Mouse (Mus musculus) lung, embryonic 16.5 days (tissue): Measurements from ENCODE around the gene Usp54. TPM values are rescaled to one million over a fixed set of nuclear protein-coding genes. Genes with fewer than 3 reads are reported as not detected.
A peak's percentile ranks its signal among the peaks of the same experiment; 100 is the strongest.
"Not testable (repeated sequence)": the region's sequence is repeated elsewhere in the genome, so short reads cannot be mapped to it uniquely, and the experiment has no call there.

Experiments
- ATAC-seq: fragments of 200-750 bp; cut with Nextera tagmentation; 2 replicates; pipeline ENCODE4 v1.8.0; 2017; ENCODE audit warnings: low read depth, mild to moderate bottlenecking, moderate library complexity
- H3K27ac ChIP-seq: fragments of 300-500 bp; sonication (generic); 2 replicates; pipeline ENCODE4 v1.5.1; 2014; ENCODE audit warnings: mild to moderate bottlenecking, control low read depth, low read length
- H3K27me3 ChIP-seq: fragments of 300-500 bp; sonication (generic); 2 replicates; pipeline ENCODE4 v1.6.1; 2014; ENCODE audit warnings: low read depth, low read length, mixed read lengths; ENCODE audit not compliant: control insufficient read depth, insufficient read depth
- H3K36me3 ChIP-seq: fragments of 300-500 bp; sonication (generic); 2 replicates; pipeline ENCODE4 v1.6.1; 2014; ENCODE audit warnings: low read length; ENCODE audit not compliant: control insufficient read depth, insufficient read depth
- H3K4me1 ChIP-seq: fragments of 300-500 bp; sonication (generic); replicated peaks from 2 replicates; pipeline ENCODE4 v1.6.1; 2014; ENCODE audit warnings: low read length, mixed read lengths; ENCODE audit not compliant: control insufficient read depth, insufficient read depth
- H3K4me2 ChIP-seq: fragments of 300-500 bp; sonication (generic); 2 replicates; pipeline ENCODE4 v1.6.1; 2014; ENCODE audit warnings: low read depth, low read length, control low read depth
- H3K4me3 ChIP-seq: fragments of 300-500 bp; sonication (generic); 2 replicates; pipeline ENCODE4 v1.5.1; 2014; ENCODE audit warnings: mild to moderate bottlenecking, low read length, control low read depth
- H3K9ac ChIP-seq: fragments of 300-500 bp; sonication (generic); 2 replicates; pipeline ENCODE4 v1.6.1; 2014; ENCODE audit warnings: low read length, control low read depth
- H3K9me3 ChIP-seq: fragments of 300-500 bp; sonication (generic); 2 replicates; pipeline ENCODE4 v1.6.1; 2016; ENCODE audit warnings: low read length; ENCODE audit not compliant: control insufficient read depth
- WGBS: fragments of 180-500 bp; shearing (Covaris S2); extraction: QIAGEN DNeasy Blood & Tissue Kit; methylation state at CpG from one replicate; pipeline ENCODE4 v1.1.7; 2014; 5-methylcytosine and 5-hydroxymethylcytosine counted together
- polyA plus RNA-seq: library from polyadenylated mRNA; unstranded; fragments of >200 nt; fragmentation: Nextera tagmentation; extraction: Ambion mirVana; gene quantifications from 2 replicates; pipeline ENCODE4 v1.2.1, GENCODE M21; 2015

Gene Usp54
- polyA plus RNA-seq, 1 experiment from 2014 or later, result 8.1 TPM

DNA sequence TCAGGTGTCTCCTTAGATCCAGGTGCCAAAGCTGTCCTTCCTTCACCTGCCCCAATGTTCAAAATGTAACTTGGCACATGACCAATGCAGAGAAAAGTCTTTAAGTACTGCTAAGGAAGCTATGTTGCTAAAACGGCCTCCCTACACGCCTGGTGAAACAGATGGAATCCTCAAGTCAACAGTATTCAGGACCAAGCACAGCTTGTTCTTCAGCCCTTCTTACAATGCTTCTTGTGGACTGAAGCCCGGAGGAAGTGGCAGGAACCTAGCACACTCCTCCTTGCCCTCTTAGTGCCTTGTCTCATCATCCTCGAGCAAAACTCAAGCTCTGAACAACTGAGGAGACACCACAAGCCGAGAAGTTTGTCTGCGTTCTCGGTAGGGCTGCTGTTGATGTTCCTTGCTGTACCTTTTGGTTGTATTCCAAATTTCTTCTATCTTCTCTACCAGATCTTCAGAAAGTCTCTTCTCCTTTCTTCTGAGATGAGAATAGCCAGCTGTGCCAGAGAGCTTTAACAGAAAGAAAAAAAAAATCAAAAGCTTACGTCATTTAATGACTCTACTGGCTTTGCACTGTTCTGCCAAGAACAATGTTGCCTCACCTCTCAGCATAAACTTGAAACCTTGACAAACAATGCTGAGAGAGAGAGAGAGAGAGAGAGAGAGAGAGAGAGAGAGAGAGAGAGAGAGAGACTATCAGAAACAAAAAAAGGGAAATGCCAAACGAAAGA is 33.3 kb downstream of the Usp54 start:
- H3K4me2 ChIP-seq, result 0 out of 2 replicates have a peak overlapping the region, but pooled peaks have one; percentile 8
- H3K4me1 ChIP-seq, result peaks cover 12% of the 10 kb centered on the region
- no peaks in the 10 kb centered on the region for H3K27me3 ChIP-seq
- no peaks in the 10 kb centered on the region for H3K36me3 ChIP-seq
- no peak overlapping the region for H3K4me3 ChIP-seq
- H3K9ac ChIP-seq, result no peak overlapping the region
- H3K9me3 ChIP-seq, result no peaks in the 10 kb centered on the region
- peak; percentile 77 for ATAC-seq
- WGBS, result 51% methylated on average over 9 of the region's 9 CpGs
- peak overlapping the region; percentile 79 for H3K27ac ChIP-seq

DNA sequence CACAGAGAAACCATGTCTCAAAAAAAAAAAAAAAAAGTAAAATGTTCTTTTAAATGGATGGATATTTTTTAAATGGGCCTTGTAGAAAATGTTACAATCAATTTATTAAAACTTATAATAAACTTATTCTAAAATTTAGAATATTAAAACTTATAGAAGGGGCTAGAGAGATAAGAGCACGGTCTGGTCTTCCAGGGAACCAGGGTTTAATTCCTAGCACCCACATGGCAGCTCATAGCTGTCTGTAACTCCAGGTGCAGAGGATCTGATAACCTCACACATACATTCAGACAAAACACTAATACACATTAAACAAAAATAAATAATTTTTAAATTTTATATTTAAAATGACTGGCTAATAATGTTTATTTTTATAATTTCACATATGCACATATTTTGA is 39.6 kb downstream of the Usp54 start:
- H3K4me3 ChIP-seq, result no peak overlapping the region
- no peak overlapping the region for H3K4me2 ChIP-seq
- H3K27me3 ChIP-seq, result no peaks in the 10 kb centered on the region
- H3K4me1 ChIP-seq, result no peaks in the 10 kb centered on the region
- no peak for ATAC-seq
- H3K9me3 ChIP-seq, result no peaks in the 10 kb centered on the region
- H3K9ac ChIP-seq, result no peak overlapping the region
- no peak overlapping the region for H3K27ac ChIP-seq
- no peaks in the 10 kb centered on the region for H3K36me3 ChIP-seq
- WGBS, result 94% methylated on average over 1 of the region's 1 CpGs

DNA sequence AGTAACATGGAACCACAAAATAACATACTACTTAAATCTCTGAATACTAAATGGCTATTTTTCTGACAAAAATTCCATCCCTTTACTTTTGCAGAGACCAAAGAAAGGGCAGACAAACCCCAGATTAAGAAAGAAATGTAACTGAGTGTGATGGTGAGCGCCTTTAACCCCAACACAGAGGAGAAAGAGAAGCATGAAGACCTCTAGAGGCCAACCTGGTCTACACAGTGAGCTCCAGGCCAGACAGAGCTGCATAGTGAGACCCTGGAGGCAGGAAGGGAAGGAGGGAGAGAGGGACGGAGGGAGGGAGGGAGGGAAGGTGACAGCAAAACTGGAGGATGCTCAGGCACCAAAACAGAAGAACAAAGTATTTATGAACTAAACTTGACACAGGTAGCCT is 40.7 kb downstream of the Usp54 start:
- no peak for ATAC-seq
- Histone ChIP-seq H3K9me3 (no peaks in the 10 kb centered on the region), H3K4me2 (no peak overlapping the region), H3K4me3 (no peak overlapping the region), H3K27ac (no peak overlapping the region), H3K36me3 (no peaks in the 10 kb centered on the region), H3K27me3 (no peaks in the 10 kb centered on the region), H3K9ac (no peak overlapping the region), H3K4me1 (no peaks in the 10 kb centered on the region)
- 51% methylated on average over 2 of the region's 2 CpGs for WGBS

DNA sequence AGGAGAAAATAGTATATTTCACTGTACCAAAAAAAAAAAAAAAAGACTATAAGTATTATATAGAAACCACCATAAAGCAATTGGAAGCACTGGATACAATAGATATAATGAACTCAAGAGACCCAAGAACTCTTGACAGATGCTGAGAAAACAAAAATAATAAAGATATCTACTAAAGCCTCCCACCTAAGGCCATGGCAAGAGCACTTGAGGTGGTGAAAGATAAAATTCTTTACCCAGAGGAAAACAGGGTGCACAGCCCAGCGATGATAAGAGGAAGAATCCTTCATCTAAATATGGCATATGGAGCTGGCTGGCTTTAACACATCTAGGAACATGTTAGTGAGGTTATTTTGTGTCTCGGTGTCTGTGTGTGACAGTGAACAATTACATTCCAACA is 41.3 kb downstream of the Usp54 start:
- WGBS, result 57% methylated on average over 2 of the region's 2 CpGs
- H3K4me2 ChIP-seq, result no peak overlapping the region
- H3K9ac ChIP-seq, result no peak overlapping the region
- H3K9me3 ChIP-seq, result no peaks in the 10 kb centered on the region
- no peaks in the 10 kb centered on the region for H3K36me3 ChIP-seq
- H3K4me1 ChIP-seq, result no peaks in the 10 kb centered on the region
- no peak overlapping the region for H3K4me3 ChIP-seq
- no peak overlapping the region for H3K27ac ChIP-seq
- ATAC-seq, result no peak
- no peaks in the 10 kb centered on the region for H3K27me3 ChIP-seq

DNA sequence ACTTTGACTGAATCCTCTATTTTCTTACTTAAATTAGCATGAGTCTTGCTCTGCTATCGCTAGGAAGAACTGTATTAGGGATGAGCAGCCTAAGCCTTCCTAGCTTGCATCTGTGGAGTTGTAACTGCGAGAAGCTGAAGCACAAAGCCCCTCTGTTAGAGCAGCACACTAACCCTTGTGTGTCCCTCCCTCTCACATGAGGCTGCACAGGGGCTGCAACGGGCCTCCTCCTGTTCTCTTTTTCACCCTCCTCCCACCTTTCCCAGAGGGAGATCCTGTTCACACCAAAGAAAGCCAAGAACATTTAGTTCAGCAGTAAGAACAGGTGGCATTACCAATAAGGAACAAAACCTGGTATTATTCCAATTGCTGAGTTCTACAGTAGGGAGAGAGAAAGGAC is 45.1 kb downstream of the Usp54 start:
- no peaks in the 10 kb centered on the region for H3K36me3 ChIP-seq
- no peak overlapping the region for H3K27ac ChIP-seq
- no peak overlapping the region for H3K9ac ChIP-seq
- H3K4me1 ChIP-seq, result no peaks in the 10 kb centered on the region
- WGBS, result 54% methylated on average over 3 of the region's 3 CpGs
- no peaks in the 10 kb centered on the region for H3K9me3 ChIP-seq
- ATAC-seq, result no peak
- no peak overlapping the region for H3K4me3 ChIP-seq
- H3K27me3 ChIP-seq, result no peaks in the 10 kb centered on the region
- no peak overlapping the region for H3K4me2 ChIP-seq

DNA sequence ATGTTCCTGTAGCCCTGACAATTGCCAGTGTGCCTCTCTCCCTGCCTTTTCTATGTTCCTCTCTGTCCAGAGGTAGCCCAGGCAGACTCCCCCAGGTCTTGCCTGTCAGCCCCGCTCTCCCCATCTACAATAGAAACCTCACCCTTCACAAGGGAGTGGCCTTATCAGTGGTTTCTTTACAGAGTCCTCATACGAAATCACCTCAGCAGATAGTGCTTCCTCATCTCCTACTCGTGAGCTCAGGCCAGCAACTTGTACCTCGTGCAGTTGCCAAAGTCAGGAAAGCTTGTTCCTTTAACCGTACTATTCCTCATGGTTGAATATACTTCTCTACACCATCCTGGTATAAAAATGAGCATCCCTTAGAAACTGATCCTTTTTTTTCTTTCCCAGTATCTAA is 53.4 kb downstream of the Usp54 start:
- Histone ChIP-seq H3K4me2 (no peak overlapping the region), H3K9ac (no peak overlapping the region), H3K27me3 (no peaks in the 10 kb centered on the region), H3K36me3 (no peaks in the 10 kb centered on the region; the same call in 1 of the 2 replicates), H3K4me3 (no peak overlapping the region), H3K9me3 (no peaks in the 10 kb centered on the region), H3K4me1 (no peaks in the 10 kb centered on the region), H3K27ac (no peak overlapping the region)
- no peak for ATAC-seq
- 63% methylated on average over 5 of the region's 5 CpGs for WGBS

DNA sequence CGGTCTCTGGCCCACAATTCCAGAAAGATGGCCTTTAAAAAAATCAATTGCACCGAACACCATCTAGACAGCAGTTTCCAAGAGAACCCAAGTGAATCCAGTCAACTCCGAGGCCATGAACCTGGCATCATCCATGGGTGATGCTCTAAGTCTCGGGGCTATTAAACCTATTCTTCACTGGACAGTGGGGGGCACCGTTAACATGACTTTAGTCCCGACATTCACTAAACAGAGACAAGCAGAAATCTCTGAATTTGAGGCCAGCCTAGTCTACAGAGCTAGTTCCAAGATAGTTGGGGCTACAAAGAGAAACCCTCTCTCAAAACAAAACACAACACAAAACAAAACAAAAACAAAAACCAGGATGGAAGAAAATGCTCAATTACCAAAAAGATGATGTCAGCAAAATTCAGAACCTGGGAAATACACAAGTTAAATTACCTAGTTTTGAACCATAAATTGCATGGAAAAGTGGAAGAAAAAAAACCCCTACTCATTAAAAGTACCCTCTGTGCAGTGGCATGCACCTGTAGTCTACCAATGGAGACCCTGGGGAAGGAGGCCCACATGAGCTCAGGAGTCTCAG is 61.9 kb downstream of the Usp54 start:
- no peaks in the 10 kb centered on the region for H3K9me3 ChIP-seq
- H3K9ac ChIP-seq, result no peak overlapping the region
- no peak overlapping the region for H3K27ac ChIP-seq
- peaks cover 2% of the 10 kb centered on the region; the same call in 1 of the 2 replicates for H3K36me3 ChIP-seq
- H3K27me3 ChIP-seq, result no peaks in the 10 kb centered on the region
- no peak overlapping the region for H3K4me3 ChIP-seq
- no peaks in the 10 kb centered on the region for H3K4me1 ChIP-seq
- WGBS, result 75% methylated on average over 6 of the region's 6 CpGs
- ATAC-seq, result no peak
- no peak overlapping the region for H3K4me2 ChIP-seq

DNA sequence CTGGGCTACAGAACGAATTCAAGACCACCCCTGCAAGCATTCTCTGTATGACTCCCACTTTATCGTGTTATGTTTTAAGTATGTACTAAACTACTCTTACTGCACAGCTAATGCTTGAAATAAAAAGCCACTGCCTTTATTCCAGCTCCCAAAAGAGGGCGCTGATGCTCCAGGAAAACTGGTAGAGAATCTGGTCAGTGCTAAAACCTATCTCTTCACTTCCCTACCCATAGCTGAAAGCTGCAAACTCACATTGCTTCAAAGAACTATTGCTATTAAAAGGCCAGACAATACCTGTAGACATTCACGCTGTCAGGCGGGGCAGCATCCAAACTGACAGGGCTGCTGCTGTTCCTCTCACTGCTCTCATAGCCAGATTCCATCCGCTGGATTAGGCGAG is 64.7 kb downstream of the Usp54 start:
- 0 out of 2 replicates have a peak, but pooled peaks have one; percentile 36 for ATAC-seq
- Histone ChIP-seq H3K36me3 (peaks cover 4% of the 10 kb centered on the region; the same call in 1 of the 2 replicates), H3K4me1 (no peaks in the 10 kb centered on the region), H3K27ac (no peak overlapping the region), H3K9me3 (no peaks in the 10 kb centered on the region), H3K9ac (no peak overlapping the region), H3K4me2 (no peak overlapping the region), H3K27me3 (no peaks in the 10 kb centered on the region), H3K4me3 (no peak overlapping the region)
- 52% methylated on average over 7 of the region's 7 CpGs for WGBS

DNA sequence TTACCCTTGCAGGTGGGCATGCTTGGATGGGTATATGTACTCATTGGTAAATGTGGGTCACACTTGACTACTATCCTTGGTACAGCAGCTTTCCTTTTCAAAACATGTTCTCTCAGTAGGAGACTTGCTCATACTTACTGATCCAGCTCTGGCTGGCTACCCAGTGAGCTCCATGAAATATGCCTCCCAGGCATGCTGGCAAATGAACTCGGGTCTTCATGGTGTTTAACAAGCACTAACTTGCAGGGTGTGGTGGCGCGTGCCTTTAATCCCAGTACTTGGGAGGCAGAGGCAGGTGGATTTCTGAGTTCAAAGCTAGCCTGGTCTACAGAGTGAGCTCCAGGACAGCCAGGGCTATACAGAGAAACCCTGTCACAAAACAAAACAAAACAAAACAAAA is 67.7 kb downstream of the Usp54 start:
- not testable (repeated sequence) for ATAC-seq, H3K9ac ChIP-seq, H3K4me2 ChIP-seq, H3K9me3 ChIP-seq, H3K4me1 ChIP-seq, H3K4me3 ChIP-seq, H3K36me3 ChIP-seq, H3K27ac ChIP-seq, H3K27me3 ChIP-seq
- 89% methylated on average over 3 of the region's 3 CpGs for WGBS
